Mouse (Mus musculus) neural tube, embryonic 14.5 days (tissue): ENCODE results near the gene Tjap1. TPM values are rescaled to one million over a fixed set of nuclear protein-coding genes. Genes with fewer than 3 reads are reported as not detected.

Experiments used
- ATAC-seq: fragments of 200-750 bp; cut with Nextera tagmentation; 2 replicates; pipeline ENCODE4 v1.8.0; 2017; ENCODE audit warnings: low read depth, mild to moderate bottlenecking, moderate TSS enrichment, moderate library complexity
- H3K27ac ChIP-seq: fragments of 300-500 bp; sonication (generic); 2 replicates; pipeline ENCODE4 v1.5.1; 2014; ENCODE audit warnings: low read depth, mild to moderate bottlenecking, control low read depth, low read length, moderate library complexity, mixed read lengths
- H3K27me3 ChIP-seq: fragments of 300-500 bp; sonication (generic); 2 replicates; pipeline ENCODE4 v1.6.1; 2014; ENCODE audit warnings: low read length; ENCODE audit not compliant: control insufficient read depth, insufficient read depth
- H3K36me3 ChIP-seq: fragments of 300-500 bp; sonication (generic); 2 replicates; pipeline ENCODE4 v1.6.1; 2014; ENCODE audit warnings: low read length, mixed read lengths; ENCODE audit not compliant: control insufficient read depth, insufficient read depth
- H3K4me1 ChIP-seq: fragments of 300-500 bp; sonication (generic); 2 replicates; pipeline ENCODE4 v1.6.1; 2014; ENCODE audit warnings: low read length; ENCODE audit not compliant: control insufficient read depth, insufficient read depth
- H3K4me2 ChIP-seq: fragments of 300-500 bp; sonication (generic); 2 replicates; pipeline ENCODE4 v1.6.1; 2014; ENCODE audit warnings: mild to moderate bottlenecking, low read depth, low read length, control low read depth
- H3K4me3 ChIP-seq: fragments of 300-500 bp; sonication (generic); 2 replicates; pipeline ENCODE4 v1.5.1; 2014; ENCODE audit warnings: low read depth, low read length, control low read depth, mixed read lengths
- H3K9ac ChIP-seq: fragments of 300-500 bp; sonication (generic); replicated peaks from 2 replicates; pipeline ENCODE4 v1.6.1; 2014; ENCODE audit warnings: low read depth, mild to moderate bottlenecking, control low read depth, low read length, mixed read lengths
- H3K9me3 ChIP-seq: fragments of 300-500 bp; sonication (generic); 2 replicates; pipeline ENCODE4 v1.6.1; 2016; ENCODE audit warnings: low read length; ENCODE audit not compliant: control insufficient read depth
- WGBS: fragments of 180-500 bp; shearing (Covaris S2); extraction: QIAGEN DNeasy Blood & Tissue Kit; methylation state at CpG from one replicate; pipeline ENCODE4 v1.1.7; 2014; 5-methylcytosine and 5-hydroxymethylcytosine counted together
- polyA plus RNA-seq: library from polyadenylated mRNA; unstranded; fragments of >200 nt; fragmentation: Nextera tagmentation; extraction: Ambion mirVana; gene quantifications from 2 replicates; pipeline ENCODE4 v1.2.1, GENCODE M21; 2014

Tjap1 gene
- polyA plus RNA-seq, 1 experiment from 2014 or later = 21.8 TPM

- H3K27ac ChIP-seq = no peak overlapping the region
- H3K36me3 ChIP-seq = 0 out of 2 replicates have a peak, but pooled peaks cover 3% of the 10 kb centered on the region
- H3K4me1 ChIP-seq = no peaks in the 10 kb centered on the region
- H3K4me2 ChIP-seq = no peak overlapping the region
- no peak overlapping the region for H3K4me3 ChIP-seq
- H3K9ac ChIP-seq = no peak overlapping the region
- H3K9me3 ChIP-seq = no peaks in the 10 kb centered on the region
- 83% methylated on average over 10 of the region's 10 CpGs for WGBS
- no peak for ATAC-seq
- H3K27me3 ChIP-seq = no peaks in the 10 kb centered on the region
Observed at GRCm38 (mm10) chr17:46310515-46310914, 27.7 kb upstream of the Tjap1 start.

GRCm38 (mm10) chr17:46309835-46310234 is 27.0 kb upstream of the Tjap1 start:
- ATAC-seq = no peak
- Histone ChIP-seq H3K4me3 (no peak overlapping the region), H3K9ac (no peak overlapping the region), H3K36me3 (peaks cover 10% of the 10 kb centered on the region; the same call in 1 of the 2 replicates), H3K27me3 (no peaks in the 10 kb centered on the region), H3K27ac (no peak overlapping the region), H3K9me3 (no peaks in the 10 kb centered on the region), H3K4me2 (no peak overlapping the region), H3K4me1 (no peaks in the 10 kb centered on the region)
- 87% methylated on average over 12 of the region's 12 CpGs for WGBS

- Histone ChIP-seq H3K27me3 (no peaks in the 10 kb centered on the region), H3K36me3 (peaks cover 16% of the 10 kb centered on the region; the same call in 1 of the 2 replicates), H3K4me2 (no peak overlapping the region), H3K27ac (no peak overlapping the region), H3K4me3 (no peak overlapping the region), H3K9ac (no peak overlapping the region), H3K4me1 (no peaks in the 10 kb centered on the region), H3K9me3 (no peaks in the 10 kb centered on the region)
- 92% methylated on average over 15 of the region's 15 CpGs for WGBS
- ATAC-seq = no peak
Observed at GRCm38 (mm10) chr17:46306956-46307355, 24.1 kb upstream of the Tjap1 start.

- 85% methylated on average over 9 of the region's 9 CpGs for WGBS
- H3K9ac ChIP-seq = no peak overlapping the region
- no peak for ATAC-seq
- peaks cover 16% of the 10 kb centered on the region; the same call in 1 of the 2 replicates for H3K36me3 ChIP-seq
- H3K27me3 ChIP-seq = no peaks in the 10 kb centered on the region
- no peaks in the 10 kb centered on the region for H3K4me1 ChIP-seq
- no peak overlapping the region for H3K4me2 ChIP-seq
- H3K9me3 ChIP-seq = no peaks in the 10 kb centered on the region
- no peak overlapping the region for H3K4me3 ChIP-seq
- H3K27ac ChIP-seq = no peak overlapping the region
Observed at GRCm38 (mm10) chr17:46304184-46304583, 21.4 kb upstream of the Tjap1 start.

GRCm38 (mm10) chr17:46301892-46302291 is 19.1 kb upstream of the Tjap1 start:
- no peaks in the 10 kb centered on the region for H3K9me3 ChIP-seq
- H3K4me1 ChIP-seq = peaks cover 10% of the 10 kb centered on the region; the same call in 1 of the 2 replicates
- peaks cover 13% of the 10 kb centered on the region; the same call in 1 of the 2 replicates for H3K36me3 ChIP-seq
- peaks cover 2% of the 10 kb centered on the region; the same call in 1 of the 2 replicates for H3K27me3 ChIP-seq
- WGBS = 81% methylated on average over 12 of the region's 12 CpGs
- no peak overlapping the region for H3K4me3 ChIP-seq
- ATAC-seq = no peak
- H3K4me2 ChIP-seq = no peak overlapping the region
- H3K27ac ChIP-seq = no peak overlapping the region
- no peak overlapping the region for H3K9ac ChIP-seq

- ATAC-seq = peak; percentile 87
- 0% methylated on average over 45 of the region's 48 CpGs for WGBS
- Histone ChIP-seq H3K9me3 (no peaks in the 10 kb centered on the region), H3K27me3 (peaks cover 13% of the 10 kb centered on the region), H3K27ac (peak overlapping the region; percentile 71), H3K4me1 (peaks cover 10% of the 10 kb centered on the region; the same call in 1 of the 2 replicates), H3K4me2 (peak overlapping the region; percentile 86), H3K9ac (peak overlapping the region; percentile 64), H3K4me3 (peak overlapping the region; percentile 61), H3K36me3 (peaks cover 2% of the 10 kb centered on the region; the same call in 1 of the 2 replicates)
Observed at GRCm38 (mm10) chr17:46298220-46298913, 15.5 kb upstream of the Tjap1 start.

- under 1% methylated on average over 67 of the region's 86 CpGs for WGBS
- H3K36me3 ChIP-seq = no peaks in the 10 kb centered on the region
- H3K4me3 ChIP-seq = peak within 1 kb of the TSS; percentile 61
- H3K27ac ChIP-seq = peak within 1 kb of the TSS; percentile 71
- H3K27me3 ChIP-seq = peaks cover 13% of the 10 kb centered on the region
- peak; percentile 67 for ATAC-seq
- peaks cover 10% of the 10 kb centered on the region; the same call in 1 of the 2 replicates for H3K4me1 ChIP-seq
- peak within 1 kb of the TSS; percentile 64 for H3K9ac ChIP-seq
- no peaks in the 10 kb centered on the region for H3K9me3 ChIP-seq
- H3K4me2 ChIP-seq = peak within 1 kb of the TSS; percentile 86
Observed at GRCm38 (mm10) chr17:46297364-46298219, 14.8 kb upstream of the Tjap1 start, which contains the start of gene Dlk2. Dlk2 (plus strand) TSS chr17:46297421.

- H3K4me3 ChIP-seq = peak overlapping the region; percentile 61
- WGBS = 10% methylated on average over 6 of the region's 6 CpGs
- H3K4me2 ChIP-seq = peak overlapping the region; percentile 86
- H3K27me3 ChIP-seq = peaks cover 13% of the 10 kb centered on the region
- H3K4me1 ChIP-seq = peaks cover 10% of the 10 kb centered on the region; the same call in 1 of the 2 replicates
- peak overlapping the region; percentile 64 for H3K9ac ChIP-seq
- H3K27ac ChIP-seq = peak overlapping the region; percentile 71; the same call in 1 of the 2 replicates
- no peaks in the 10 kb centered on the region for H3K36me3 ChIP-seq
- ATAC-seq = peak; percentile 33
- H3K9me3 ChIP-seq = no peaks in the 10 kb centered on the region
Observed at GRCm38 (mm10) chr17:46297028-46297363, 14.2 kb upstream of the Tjap1 start.
